Mouse (Mus musculus): ENCODE results near the gene Tnc. TPM values are rescaled to one million over a fixed set of nuclear protein-coding genes. Genes with fewer than 3 reads are reported as not detected.
"Not testable (repeated sequence)": the region's sequence is repeated elsewhere in the genome, so short reads cannot be mapped to it uniquely, and the experiment has no call there.

Tnc gene
- polyA plus RNA-seq, 1 experiment from 2014 or later = 16.3 TPM

GRCm38 (mm10) chr4:63961858-63962468, 84.9 kb downstream of the Tnc start:
- no peak for ATAC-seq (replicated peaks; ENCODE audit: insufficient number of reproducible peaks, insufficient read depth, low FRiP score, low read depth)
- H3K27ac ChIP-seq = no peak overlapping the region
- no peaks in the 10 kb centered on the region for H3K4me1 ChIP-seq (replicated peaks)
- no peaks in the 10 kb centered on the region for H3K27me3 ChIP-seq
- H3K9ac ChIP-seq = no peak overlapping the region
- no peaks in the 10 kb centered on the region for H3K9me3 ChIP-seq (replicated peaks)
- H3K4me2 ChIP-seq = no peak overlapping the region
- no peak overlapping the region for H3K4me3 ChIP-seq
- no peaks in the 10 kb centered on the region for H3K36me3 ChIP-seq
- WGBS = 75% methylated on average over 5 of the region's 5 CpGs

- no peaks in the 10 kb centered on the region for H3K27me3 ChIP-seq
- no peak overlapping the region for H3K4me2 ChIP-seq
- H3K27ac ChIP-seq = no peak overlapping the region
- H3K4me1 ChIP-seq (replicated peaks) = no peaks in the 10 kb centered on the region
- ATAC-seq (replicated peaks; ENCODE audit: insufficient number of reproducible peaks, insufficient read depth, low FRiP score, low read depth) = no peak
- H3K4me3 ChIP-seq = no peak overlapping the region
- no peaks in the 10 kb centered on the region for H3K36me3 ChIP-seq
- H3K9me3 ChIP-seq (replicated peaks) = no peaks in the 10 kb centered on the region
- WGBS = 64% methylated on average over 4 of the region's 4 CpGs
- no peak overlapping the region for H3K9ac ChIP-seq
These were observed 88.2 kb downstream of the Tnc start for GRCm38 (mm10) chr4:63958601-63959000.

- H3K4me1 ChIP-seq (replicated peaks) = no peaks in the 10 kb centered on the region
- no peak overlapping the region for H3K4me2 ChIP-seq
- 76% methylated on average over 9 of the region's 9 CpGs for WGBS
- no peak for ATAC-seq (replicated peaks; ENCODE audit: insufficient number of reproducible peaks, insufficient read depth, low FRiP score, low read depth)
- H3K36me3 ChIP-seq = no peaks in the 10 kb centered on the region
- no peak overlapping the region for H3K4me3 ChIP-seq
- no peak overlapping the region for H3K9ac ChIP-seq
- peaks cover 11% of the 10 kb centered on the region for H3K27me3 ChIP-seq
- no peaks in the 10 kb centered on the region for H3K9me3 ChIP-seq (replicated peaks)
- no peak overlapping the region for H3K27ac ChIP-seq
These were observed 96.8 kb downstream of the Tnc start for GRCm38 (mm10) chr4:63950054-63950453.

- 78% methylated on average over 5 of the region's 5 CpGs for WGBS
- H3K36me3 ChIP-seq = not testable (repeated sequence)
These were observed 98.1 kb downstream of the Tnc start for GRCm38 (mm10) chr4:63948688-63949073.

GRCm38 (mm10) chr4:63948066-63948687, 98.6 kb downstream of the Tnc start:
- ATAC-seq (replicated peaks; ENCODE audit: insufficient number of reproducible peaks, insufficient read depth, low FRiP score, low read depth) = no peak
- Histone ChIP-seq H3K27me3 (peaks cover 11% of the 10 kb centered on the region), H3K4me3 (no peak overlapping the region), H3K9ac (no peak overlapping the region), H3K9me3 (replicated peaks) (no peaks in the 10 kb centered on the region), H3K4me2 (peak overlapping the region; percentile 37), H3K36me3 (no peaks in the 10 kb centered on the region), H3K27ac (no peak overlapping the region), H3K4me1 (replicated peaks) (no peaks in the 10 kb centered on the region)
- WGBS = 34% methylated on average over 12 of the region's 12 CpGs

More at GRCm38 (mm10) chr4:63948688-63949073, 98.1 kb downstream of the Tnc start:
- ATAC-seq (replicated peaks; ENCODE audit: insufficient number of reproducible peaks, insufficient read depth, low FRiP score, low read depth); H3K27ac ChIP-seq; H3K9me3 ChIP-seq (replicated peaks); H3K9ac ChIP-seq; H3K4me3 ChIP-seq; H3K4me1 ChIP-seq (replicated peaks); H3K4me2 ChIP-seq: not testable (repeated sequence)
- peaks cover 11% of the 10 kb centered on the region for H3K27me3 ChIP-seq

GRCm38 (mm10) chr4:63943813-63944212, 103.0 kb downstream of the Tnc start:
- Histone ChIP-seq H3K36me3 (no peaks in the 10 kb centered on the region), H3K27ac (no peak overlapping the region), H3K4me3 (no peak overlapping the region), H3K4me1 (replicated peaks) (no peaks in the 10 kb centered on the region), H3K9ac (no peak overlapping the region), H3K9me3 (replicated peaks) (no peaks in the 10 kb centered on the region), H3K4me2 (no peak overlapping the region), H3K27me3 (peaks cover 19% of the 10 kb centered on the region)
- no peak for ATAC-seq (replicated peaks; ENCODE audit: insufficient number of reproducible peaks, insufficient read depth, low FRiP score, low read depth)
- 78% methylated on average over 5 of the region's 5 CpGs for WGBS

- no peaks in the 10 kb centered on the region for H3K9me3 ChIP-seq (replicated peaks)
- no peak overlapping the region for H3K9ac ChIP-seq
- H3K4me2 ChIP-seq = no peak overlapping the region
- no peaks in the 10 kb centered on the region for H3K4me1 ChIP-seq (replicated peaks)
- H3K4me3 ChIP-seq = no peak overlapping the region
- no peak for ATAC-seq (replicated peaks; ENCODE audit: insufficient number of reproducible peaks, insufficient read depth, low FRiP score, low read depth)
- 76% methylated on average over 3 of the region's 3 CpGs for WGBS
- H3K36me3 ChIP-seq = no peaks in the 10 kb centered on the region
- H3K27me3 ChIP-seq = peaks cover 19% of the 10 kb centered on the region
- H3K27ac ChIP-seq = no peak overlapping the region
These were observed 103.9 kb downstream of the Tnc start for GRCm38 (mm10) chr4:63942875-63943274.

- H3K4me2 ChIP-seq = no peak overlapping the region
- H3K36me3 ChIP-seq = no peaks in the 10 kb centered on the region
- peaks cover 12% of the 10 kb centered on the region for H3K27me3 ChIP-seq
- no peak overlapping the region for H3K4me3 ChIP-seq
- no peak overlapping the region for H3K27ac ChIP-seq
- ATAC-seq (replicated peaks; ENCODE audit: insufficient number of reproducible peaks, insufficient read depth, low FRiP score, low read depth) = no peak
- H3K9ac ChIP-seq = no peak overlapping the region
- H3K4me1 ChIP-seq (replicated peaks) = no peaks in the 10 kb centered on the region
- H3K9me3 ChIP-seq (replicated peaks) = no peaks in the 10 kb centered on the region
- WGBS = 88% methylated on average over 2 of the region's 2 CpGs
These were observed 105.4 kb downstream of the Tnc start for GRCm38 (mm10) chr4:63941420-63941819.

- Histone ChIP-seq H3K27ac (no peak overlapping the region), H3K27me3 (peaks cover 8% of the 10 kb centered on the region), H3K36me3 (no peaks in the 10 kb centered on the region), H3K9me3 (replicated peaks) (no peaks in the 10 kb centered on the region), H3K4me2 (no peak overlapping the region), H3K4me1 (replicated peaks) (no peaks in the 10 kb centered on the region), H3K9ac (no peak overlapping the region), H3K4me3 (no peak overlapping the region)
- 67% methylated on average over 3 of the region's 3 CpGs for WGBS
- no peak for ATAC-seq (replicated peaks; ENCODE audit: insufficient number of reproducible peaks, insufficient read depth, low FRiP score, low read depth)
These were observed 107.4 kb downstream of the Tnc start for GRCm38 (mm10) chr4:63939428-63939827.

GRCm38 (mm10) chr4:63935960-63936359, 110.9 kb downstream of the Tnc start:
- ATAC-seq (replicated peaks; ENCODE audit: insufficient number of reproducible peaks, insufficient read depth, low FRiP score, low read depth) = no peak
- Histone ChIP-seq H3K9me3 (replicated peaks) (no peaks in the 10 kb centered on the region), H3K27ac (no peak overlapping the region), H3K4me1 (replicated peaks) (no peaks in the 10 kb centered on the region), H3K9ac (no peak overlapping the region), H3K27me3 (peaks cover 8% of the 10 kb centered on the region), H3K4me2 (no peak overlapping the region), H3K4me3 (no peak overlapping the region), H3K36me3 (no peaks in the 10 kb centered on the region)
- WGBS = 80% methylated on average over 4 of the region's 4 CpGs

- H3K9ac ChIP-seq = no peak overlapping the region
- H3K27ac ChIP-seq = no peak overlapping the region
- no peaks in the 10 kb centered on the region for H3K36me3 ChIP-seq
- H3K9me3 ChIP-seq (replicated peaks) = no peaks in the 10 kb centered on the region
- H3K4me1 ChIP-seq (replicated peaks) = no peaks in the 10 kb centered on the region
- no peak for ATAC-seq (replicated peaks; ENCODE audit: insufficient number of reproducible peaks, insufficient read depth, low FRiP score, low read depth)
- H3K4me2 ChIP-seq = no peak overlapping the region
- peaks cover 8% of the 10 kb centered on the region for H3K27me3 ChIP-seq
- WGBS = 79% methylated on average over 9 of the region's 9 CpGs
- H3K4me3 ChIP-seq = no peak overlapping the region
These were observed 111.5 kb downstream of the Tnc start for GRCm38 (mm10) chr4:63935314-63935713.

- ATAC-seq (replicated peaks; ENCODE audit: insufficient number of reproducible peaks, insufficient read depth, low FRiP score, low read depth) = no peak
- no peaks in the 10 kb centered on the region for H3K9me3 ChIP-seq (replicated peaks)
- WGBS = 75% methylated on average over 2 of the region's 2 CpGs
- H3K27ac ChIP-seq = no peak overlapping the region
- H3K4me1 ChIP-seq (replicated peaks) = no peaks in the 10 kb centered on the region
- no peaks in the 10 kb centered on the region for H3K36me3 ChIP-seq
- no peak overlapping the region for H3K4me2 ChIP-seq
- H3K4me3 ChIP-seq = no peak overlapping the region
- H3K27me3 ChIP-seq = no peaks in the 10 kb centered on the region
- no peak overlapping the region for H3K9ac ChIP-seq
These were observed 116.0 kb downstream of the Tnc start for GRCm38 (mm10) chr4:63930863-63931262.
